ENCODE assay signal across 8 mouse cellular contexts in genomic region chr12:86895703-86896409, GRCm38 (mm10). TPM values are rescaled to one million over a fixed set of nuclear protein-coding genes. Genes with fewer than 3 reads are reported as not detected.
A peak's percentile ranks its signal among the peaks of the same experiment; 100 is the strongest.
DNase-seq lines count a peak whose midpoint lies in the region; ATAC-seq and TF ChIP-seq lines count a peak whose summit lies in the region.

No protein-coding gene starts in this region.

- no peak for TF ChIP-seq CTCF in gastrocnemius, adult 2 months (IDR thresholded peaks at IDR 0.05)

- intact Hi-C loops in gastrocnemius, adult 2 months (cut with DNase I) = no loop called here
- intact Hi-C loops in gastrocnemius, postnatal 14 days (cut with DNase I; ENCODE audit: low total_unique reads) = no loop called here

- H3K9me3 ChIP-seq in forebrain, embryonic 14.5 days (replicated peaks; ENCODE audit: control insufficient read depth, low read length) = no peaks in the 10 kb centered on the region
- no peaks in the 10 kb centered on the region for H3K9me3 ChIP-seq in liver, embryonic 12.5 days (replicated peaks)

- WGBS in forebrain, embryonic 14.5 days = 21% methylated on average over 4 of the region's 4 CpGs
- WGBS in liver, embryonic 12.5 days (ENCODE audit: insufficient replicate concordance) = 44% methylated on average over 4 of the region's 4 CpGs

- no peaks in the 10 kb centered on the region for H3K27me3 ChIP-seq in forebrain, embryonic 14.5 days (replicated peaks; ENCODE audit: control insufficient read depth, insufficient read depth, low read length)
- H3K27me3 ChIP-seq in liver, embryonic 12.5 days (replicated peaks) = peaks cover 16% of the 10 kb centered on the region

- DNase-seq in gastrocnemius, adult 2 months = no peak
- DNase-seq in gastrocnemius, postnatal 4 days (ENCODE audit: low spot score in 2 of 2) = no peak
- peak; percentile 39 for DNase-seq in 3T3-L1 (ENCODE audit: low read depth, low spot score)
- DNase-seq in forebrain, embryonic 14.5 days (ENCODE audit: low spot score) = no peak
- no peak for DNase-seq in right cerebral cortex, adult 18-20 months
- DNase-seq in gastrocnemius, postnatal 14 days = no peak
- no peak for DNase-seq in urinary bladder, postnatal 14 days (ENCODE audit: low spot score)

- H3K9ac ChIP-seq in forebrain, embryonic 14.5 days (ENCODE audit: low read length) = peak overlapping the region; percentile 65
- H3K9ac ChIP-seq in liver, embryonic 12.5 days = no peak overlapping the region

- H3K4me3 ChIP-seq in gastrocnemius, adult 2 months = peak overlapping the region; percentile 87
- peak overlapping the region; percentile 24 for H3K4me3 ChIP-seq in forebrain, embryonic 14.5 days (ENCODE audit: low read depth, low read length)
- no peak overlapping the region for H3K4me3 ChIP-seq in liver, embryonic 12.5 days

- peak overlapping the region; percentile 61 for H3K4me2 ChIP-seq in forebrain, embryonic 14.5 days (ENCODE audit: low read length)
- peak overlapping the region; percentile 86; the same call in 1 of the 2 replicates for H3K4me2 ChIP-seq in liver, embryonic 12.5 days

- ATAC-seq in forebrain, embryonic 14.5 days = no peak
- ATAC-seq in liver, embryonic 12.5 days = no peak

- peaks cover 80% of the 10 kb centered on the region for H3K4me1 ChIP-seq in forebrain, embryonic 14.5 days (ENCODE audit: control insufficient read depth, insufficient read depth, low read length)
- peaks cover 76% of the 10 kb centered on the region for H3K4me1 ChIP-seq in liver, embryonic 12.5 days

- H3K36me3 ChIP-seq in forebrain, embryonic 14.5 days (ENCODE audit: control insufficient read depth, insufficient read depth, low read length) = no peaks in the 10 kb centered on the region
- H3K36me3 ChIP-seq in liver, embryonic 12.5 days = no peaks in the 10 kb centered on the region

- H3K27ac ChIP-seq in gastrocnemius, adult 2 months = peak overlapping the region; percentile 100
- peak overlapping the region; percentile 100 for H3K27ac ChIP-seq in forebrain, embryonic 14.5 days (ENCODE audit: low read depth, low read length)
- peak overlapping the region; percentile 90 for H3K27ac ChIP-seq in liver, embryonic 12.5 days

RNA-seq across cellular contexts. Expression of gene Irf2bpl, which starts 11.3 kb away (rescaled TPM):
- 10 to 100 TPM; 21.5 to 28.2 TPM for total RNA-seq in gastrocnemius, adult 2 months (2021)
- 10 to 100 TPM; 43.2 to 44.8 TPM for total RNA-seq in gastrocnemius, postnatal 4 days (2021)
- 41.4 and 56.5 TPM in 2 replicates for polyA plus RNA-seq in forebrain, embryonic 14.5 days (2014; fragmentation: Nextera tagmentation; extraction: Ambion mirVana)
- polyA plus RNA-seq in liver, embryonic 12.5 days (2016; fragmentation: Nextera tagmentation; extraction: Ambion mirVana) = 6.7 and 7.7 TPM in 2 replicates
- total RNA-seq in gastrocnemius, postnatal 14 days (2021) = 10 to 100 TPM; 41.8 to 42.8 TPM

RNA-seq across cellular contexts. Expression of gene Cipc, which starts 51.0 kb away (rescaled TPM):
- 10 to 100 TPM; 32.2 to 33.8 TPM for total RNA-seq in gastrocnemius, adult 2 months (2021)
- total RNA-seq in gastrocnemius, postnatal 4 days (2021) = 10 to 100 TPM; 21.5 to 31.1 TPM
- 47.5 and 57.0 TPM in 2 replicates for polyA plus RNA-seq in forebrain, embryonic 14.5 days (2014; fragmentation: Nextera tagmentation; extraction: Ambion mirVana)
- 18.0 and 19.2 TPM in 2 replicates for polyA plus RNA-seq in liver, embryonic 12.5 days (2016; fragmentation: Nextera tagmentation; extraction: Ambion mirVana)
- total RNA-seq in gastrocnemius, postnatal 14 days (2021) = 10 to 100 TPM; 20.2 to 20.3 TPM
